ENCODE assay signal across 22 mouse cellular contexts in the genomic region with DNA sequence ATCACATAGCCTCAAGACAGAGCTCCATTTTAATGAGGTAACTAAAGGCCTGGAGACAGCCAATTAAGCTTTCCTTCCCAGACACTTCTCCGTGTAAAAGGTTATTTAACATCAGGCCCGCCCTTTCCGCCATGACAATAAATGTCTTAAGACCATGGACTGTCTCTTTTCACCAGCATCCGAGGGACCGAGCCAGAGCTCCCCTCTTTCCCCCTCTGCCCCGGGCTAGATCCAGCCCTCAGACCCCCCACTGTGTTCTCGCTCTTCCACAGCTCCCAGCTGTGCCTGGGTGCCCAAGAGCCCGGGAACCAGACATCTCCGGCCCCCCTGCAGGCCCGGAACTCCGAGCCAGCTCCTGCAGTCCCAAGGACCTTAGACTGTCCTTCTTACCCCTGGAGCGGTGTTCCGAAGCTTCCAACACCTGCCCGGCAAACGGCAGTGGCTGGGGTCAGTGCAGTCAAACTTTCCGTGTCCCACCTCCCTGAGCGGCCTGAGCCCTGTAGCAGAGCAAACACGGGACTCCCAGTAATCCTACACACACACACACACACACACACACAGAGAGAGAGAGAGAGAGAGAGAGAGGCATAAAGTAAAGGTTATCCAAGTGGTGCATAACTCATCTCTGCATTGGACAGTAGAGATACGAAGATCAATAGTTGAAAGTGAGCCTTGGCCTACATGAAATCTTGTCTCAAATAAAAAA. TPM values are rescaled to one million over a fixed set of nuclear protein-coding genes. Genes with fewer than 3 reads are reported as not detected.
DNase-seq lines count a peak whose midpoint lies in the region; ATAC-seq lines count a peak whose summit lies in the region.
"Had no signal": no experiment of that assay in that cellular context is flagged by ENCODE, and none has a peak within 500 bp of the region (broad histone marks: within the 10 kb centered on the region; RNA-seq: fewer than 3 reads in every experiment).

No protein-coding gene starts in this region.

- H3K36me3 ChIP-seq in liver, embryonic 11.5 days (ENCODE audit: control insufficient read depth, insufficient read depth, low read length): no peaks in the 10 kb centered on the region
- no peaks in the 10 kb centered on the region for H3K36me3 ChIP-seq in liver, embryonic 12.5 days
- H3K36me3 ChIP-seq in megakaryocyte, embryonic 14.5 days (replicated peaks; ENCODE audit: low read length): no peaks in the 10 kb centered on the region
- H3K36me3 ChIP-seq: embryonic facial prominence, embryonic 12.5 days; G1E; hindbrain, embryonic 12.5 days; midbrain, embryonic 15.5 days; stomach, embryonic 15.5 days had no signal

- no peak for ATAC-seq in liver, embryonic 11.5 days (replicated peaks; ENCODE audit: low FRiP score)
- no peak for ATAC-seq in liver, embryonic 12.5 days
- ATAC-seq in erythroid progenitor cell, adult 5-6 weeks (replicated peaks; ENCODE audit: low FRiP score, poor library complexity, severe bottlenecking): no peak
- ATAC-seq: forebrain, postnatal 0 days; inflammation-experienced regulatory T-cells, adult 6 months; midbrain, embryonic 15.5 days had no signal

- no peaks in the 10 kb centered on the region for H3K4me1 ChIP-seq in liver, embryonic 11.5 days (replicated peaks; ENCODE audit: control insufficient read depth, insufficient read depth, low read length)
- no peaks in the 10 kb centered on the region for H3K4me1 ChIP-seq in liver, embryonic 12.5 days
- H3K4me1 ChIP-seq in megakaryocyte, embryonic 14.5 days: peaks cover 22% of the 10 kb centered on the region; the same call in 1 of the 2 replicates
- H3K4me1 ChIP-seq: embryonic facial prominence, embryonic 12.5 days; hindbrain, embryonic 12.5 days; midbrain, embryonic 15.5 days; stomach, embryonic 15.5 days had no signal

- no peak overlapping the region for H3K4me3 ChIP-seq in liver, embryonic 11.5 days (ENCODE audit: low read depth, low read length)
- H3K4me3 ChIP-seq in liver, embryonic 12.5 days: no peak overlapping the region; the same call in 1 of the 2 replicates
- H3K4me3 ChIP-seq in megakaryocyte, embryonic 14.5 days (replicated peaks): peak overlapping the region; percentile 86
- H3K4me3 ChIP-seq: embryonic facial prominence, embryonic 12.5 days; hindbrain, embryonic 12.5 days; midbrain, embryonic 15.5 days; stomach, embryonic 15.5 days had no signal

- intact Hi-C loops in gastrocnemius, postnatal 14 days (cut with DNase I; ENCODE audit: low total_unique reads): no loop called here

- H3K9ac ChIP-seq in liver, embryonic 11.5 days (ENCODE audit: low read depth, low read length): no peak overlapping the region
- no peak overlapping the region for H3K9ac ChIP-seq in liver, embryonic 12.5 days
- H3K9ac ChIP-seq: embryonic facial prominence, embryonic 12.5 days; forebrain, postnatal 0 days; hindbrain, embryonic 12.5 days; lung, embryonic 14.5 days; midbrain, embryonic 15.5 days; stomach, embryonic 15.5 days had no signal

- H3K4me2 ChIP-seq in liver, embryonic 11.5 days: 0 out of 2 replicates have a peak overlapping the region, but pooled peaks have one; percentile 7
- peak overlapping the region; percentile 20; the same call in 1 of the 2 replicates for H3K4me2 ChIP-seq in liver, embryonic 12.5 days
- H3K4me2 ChIP-seq: embryonic facial prominence, embryonic 12.5 days; hindbrain, embryonic 12.5 days; lung, embryonic 14.5 days; midbrain, embryonic 15.5 days; stomach, embryonic 15.5 days had no signal

- no peak for DNase-seq in liver, embryonic 11.5 days (ENCODE audit: low spot score)
- DNase-seq in liver: no peak
- peak; percentile 56 for DNase-seq in R1 (ENCODE audit: low read depth, low spot score)
- no peak for DNase-seq in kidney, adult 9 months
- DNase-seq in gastrocnemius, postnatal 14 days: no peak
- DNase-seq: cerebellum, adult 11 months; cerebellum, postnatal 14 days; forebrain, postnatal 0 days; gastrocnemius, postnatal 10 days; left cerebral cortex, postnatal 4 days; lung, postnatal 4 days; thymus, postnatal 14 days had no signal

- no peaks in the 10 kb centered on the region for H3K27me3 ChIP-seq in liver, embryonic 11.5 days (replicated peaks; ENCODE audit: control insufficient read depth, insufficient read depth, low read length)
- H3K27me3 ChIP-seq in liver, embryonic 12.5 days (replicated peaks): no peaks in the 10 kb centered on the region
- H3K27me3 ChIP-seq in megakaryocyte, embryonic 14.5 days (replicated peaks): peaks cover 2% of the 10 kb centered on the region
- H3K27me3 ChIP-seq: embryonic facial prominence, embryonic 12.5 days; midbrain, embryonic 15.5 days; stomach, embryonic 15.5 days had no signal

- 55% methylated on average over 19 of the region's 19 CpGs for WGBS in liver, embryonic 11.5 days
- 51% methylated on average over 19 of the region's 19 CpGs for WGBS in liver, embryonic 12.5 days (ENCODE audit: insufficient replicate concordance)

- no peaks in the 10 kb centered on the region for H3K9me3 ChIP-seq in liver, embryonic 11.5 days (ENCODE audit: control insufficient read depth, low read length)
- no peaks in the 10 kb centered on the region for H3K9me3 ChIP-seq in liver, embryonic 12.5 days (replicated peaks)
- no peaks in the 10 kb centered on the region for H3K9me3 ChIP-seq in megakaryocyte, embryonic 14.5 days
- H3K9me3 ChIP-seq: embryonic facial prominence, embryonic 12.5 days; G1E; hindbrain, embryonic 12.5 days; midbrain, embryonic 15.5 days; stomach, embryonic 15.5 days had no signal

- no peak overlapping the region for H3K27ac ChIP-seq in liver, embryonic 11.5 days (ENCODE audit: low read depth, low read length)
- 0 out of 2 replicates have a peak overlapping the region, but pooled peaks have one; percentile 20 for H3K27ac ChIP-seq in liver, embryonic 12.5 days
- H3K27ac ChIP-seq: embryonic facial prominence, embryonic 12.5 days; hindbrain, embryonic 12.5 days; midbrain, embryonic 15.5 days; stomach, embryonic 15.5 days had no signal

RNA-seq across cellular contexts. Expression of a gene that starts 18.0 kb away (rescaled TPM):
- 14.3 and 15.9 TPM in 2 replicates for polyA plus RNA-seq in liver, embryonic 11.5 days (2014; fragmentation: Nextera tagmentation; extraction: Ambion mirVana)
- polyA plus RNA-seq in liver, embryonic 12.5 days (2016; fragmentation: Nextera tagmentation; extraction: Ambion mirVana): 12.4 and 13.3 TPM in 2 replicates
- polyA plus RNA-seq in megakaryocyte, embryonic 14.5 days (2012; ENCODE audit: insufficient read depth, low replicate concordance): 0.11 TPM in 1 of 2 replicates, not detected in the other
- total RNA-seq in erythroid progenitor cell, adult 5-6 weeks (2015; ENCODE audit: low replicate concordance): 50.5 and 75.9 TPM in 2 replicates
- 52.9 and 83.8 TPM in 2 replicates for total RNA-seq in erythroid progenitor cell, adult 5-6 weeks (2017; ENCODE audit: low replicate concordance)
- total RNA-seq in gastrocnemius, postnatal 14 days (2021): 1 to 10 TPM; 1.6 to 2.4 TPM

Comparison
In these comparisons a context has a peak if more than half of its experiments do, and no peak if none do; other contexts are left out.
1. RNA of a gene that starts 18.0 kb away (polyA plus RNA-seq): 14.3 to 15.9 TPM in liver, embryonic 11.5 days and 12.4 to 13.3 TPM in liver, embryonic 12.5 days; 0.11 TPM in megakaryocyte, embryonic 14.5 days; every median in the first group is over 10 times any median in the second.